Mouse (Mus musculus) Muller cell, postnatal 12 days (primary cell): ENCODE results near the gene Tent5a.
A peak's percentile ranks its signal among the peaks of the same experiment; 100 is the strongest.

Experiments
- DNase-seq: peaks from one replicate; pipeline ENCODE4 v3.0.0-alpha.2; 2015; ENCODE audit errors: inconsistent ontology term

Gene Tent5a

DNA sequence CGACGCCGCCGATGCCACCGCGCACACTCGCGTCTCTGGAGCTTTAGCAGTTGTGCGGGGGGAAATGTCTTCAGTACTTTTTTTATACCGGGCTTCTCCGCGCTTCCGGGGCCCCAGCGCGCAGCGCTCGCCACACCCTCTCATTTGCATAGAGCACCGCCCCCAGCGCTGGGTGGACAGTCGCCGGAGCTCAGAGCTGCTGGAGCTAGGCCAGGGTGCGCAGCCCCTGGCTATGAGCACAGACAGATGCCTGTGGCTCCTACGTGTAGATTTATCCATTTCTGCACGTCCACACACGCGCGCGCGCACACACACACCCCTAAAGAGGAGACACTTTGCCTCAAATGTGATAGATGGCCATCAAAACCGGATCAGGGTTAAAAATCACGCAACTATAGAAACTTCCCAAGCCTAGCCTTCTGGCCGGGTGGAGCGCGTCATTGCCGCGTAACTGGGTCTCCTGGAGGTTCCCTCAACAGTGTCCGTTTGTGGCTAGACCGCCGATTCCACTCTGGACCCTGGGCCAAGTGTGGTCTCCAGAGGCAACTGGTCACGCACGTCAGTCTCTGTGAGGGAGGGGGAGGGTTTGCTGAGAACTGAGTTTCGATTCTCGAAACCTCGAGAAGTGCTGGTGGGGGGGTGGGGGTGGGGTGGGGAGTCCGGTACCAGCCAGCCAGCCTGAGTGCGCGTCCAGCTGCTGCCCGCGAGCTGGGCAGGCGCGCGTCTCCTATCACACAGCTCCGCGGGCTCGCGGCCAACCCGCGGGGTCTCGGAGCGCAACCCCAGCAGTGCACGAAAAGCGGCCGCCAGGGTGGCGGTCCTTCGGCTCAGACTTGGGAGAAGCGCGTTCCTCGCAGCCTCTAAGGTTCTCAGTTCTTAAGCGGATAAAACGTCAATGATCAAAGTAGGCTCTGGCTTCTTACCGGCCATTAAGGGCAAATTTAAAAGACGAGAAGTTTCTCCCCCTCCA, at the start of gene Tent5a:
Gene Tent5a, minus strand, starts transcription at position 107 of the 970 bp plus-strand sequence.
- peak; percentile 97 for DNase-seq

DNA sequence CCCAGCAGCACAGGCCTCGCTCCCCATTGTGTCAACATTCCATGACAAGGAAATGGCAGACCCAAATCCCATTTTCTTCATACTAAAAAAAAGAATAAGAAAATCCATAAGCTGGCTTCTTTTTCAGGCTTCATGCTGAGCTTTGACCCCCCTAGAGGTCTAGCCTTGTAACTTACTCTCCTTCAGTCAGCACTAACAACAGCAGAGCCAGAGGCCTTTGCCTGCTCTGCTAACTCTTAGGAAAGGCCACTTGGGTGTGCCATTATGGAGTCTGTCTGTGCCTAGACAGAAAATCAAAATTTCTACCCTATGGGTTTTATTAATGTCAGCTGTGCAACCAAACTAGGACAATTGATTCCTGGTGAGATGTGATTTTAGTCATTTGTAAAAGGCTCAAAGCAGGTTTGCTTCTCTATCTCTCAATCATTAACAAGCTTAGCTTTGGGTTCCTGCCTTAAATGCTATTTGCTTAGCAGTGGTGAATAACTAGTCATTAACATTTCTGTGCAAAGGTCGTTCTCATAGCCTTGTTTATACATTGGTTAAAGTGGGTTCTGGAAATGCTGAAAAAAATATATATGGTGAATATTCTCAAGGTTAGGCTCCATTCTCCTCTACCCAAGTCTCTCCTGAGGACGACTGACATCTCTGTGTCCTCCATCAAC, 49.6 kb upstream of the Tent5a start:
- no peak for DNase-seq

DNA sequence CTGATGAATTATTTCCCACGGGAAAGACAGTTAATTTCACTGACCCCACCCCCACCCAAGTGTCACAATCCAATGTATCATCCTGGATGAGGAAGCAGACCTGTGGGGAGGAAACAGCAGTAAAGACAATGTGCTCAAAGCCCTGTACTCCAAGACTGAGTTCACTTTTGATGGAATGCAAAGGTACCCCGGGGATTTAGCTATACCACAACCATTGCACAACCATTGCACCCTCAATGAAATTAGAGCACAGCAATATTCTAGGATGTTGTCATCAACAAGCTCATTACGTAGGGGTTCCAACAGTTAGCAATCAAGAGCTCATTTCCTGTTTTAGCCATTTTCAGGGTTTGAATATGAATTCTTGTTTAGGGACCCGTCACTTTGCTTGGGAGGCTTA, 48.0 kb upstream of the Tent5a start:
- DNase-seq: no peak

DNA sequence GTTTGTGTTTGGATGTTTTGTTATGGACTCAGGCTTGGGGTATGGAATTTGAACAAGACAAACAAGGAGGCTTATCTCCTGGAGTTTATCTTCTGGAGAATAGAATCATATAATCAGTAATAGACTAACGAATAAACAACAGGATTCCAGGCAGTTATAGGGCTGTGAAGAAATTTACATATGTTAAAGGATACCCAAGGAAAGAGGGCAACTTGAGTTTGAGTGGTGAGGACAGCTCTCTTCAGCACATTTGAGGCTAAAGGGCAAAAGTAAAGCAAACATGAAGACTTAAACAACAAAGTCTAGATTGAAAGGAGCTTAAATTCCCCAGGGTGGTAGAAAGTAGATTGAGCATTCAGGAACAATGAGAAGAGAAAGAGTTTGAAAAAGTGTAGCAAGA, 44.9 kb upstream of the Tent5a start:
- DNase-seq: no peak

DNA sequence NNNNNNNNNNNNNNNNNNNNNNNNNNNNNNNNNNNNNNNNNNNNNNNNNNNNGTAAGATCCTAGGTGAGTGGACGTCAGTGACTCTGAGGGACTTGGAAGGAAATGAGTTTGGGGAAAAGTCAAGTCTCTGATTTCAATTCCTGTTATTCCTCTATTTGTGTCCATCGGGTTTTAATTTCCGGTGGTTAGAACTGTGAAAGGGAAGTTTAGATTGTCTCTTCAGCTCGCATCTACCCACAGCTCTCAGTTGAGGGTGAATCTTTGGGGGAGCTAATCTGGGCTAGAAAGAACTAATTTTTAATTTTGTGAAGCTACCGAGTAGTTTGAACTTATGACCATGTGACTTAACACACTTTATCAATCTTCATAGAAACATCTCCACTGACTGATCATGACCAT, 42.4 kb upstream of the Tent5a start:
- no peak for DNase-seq

DNA sequence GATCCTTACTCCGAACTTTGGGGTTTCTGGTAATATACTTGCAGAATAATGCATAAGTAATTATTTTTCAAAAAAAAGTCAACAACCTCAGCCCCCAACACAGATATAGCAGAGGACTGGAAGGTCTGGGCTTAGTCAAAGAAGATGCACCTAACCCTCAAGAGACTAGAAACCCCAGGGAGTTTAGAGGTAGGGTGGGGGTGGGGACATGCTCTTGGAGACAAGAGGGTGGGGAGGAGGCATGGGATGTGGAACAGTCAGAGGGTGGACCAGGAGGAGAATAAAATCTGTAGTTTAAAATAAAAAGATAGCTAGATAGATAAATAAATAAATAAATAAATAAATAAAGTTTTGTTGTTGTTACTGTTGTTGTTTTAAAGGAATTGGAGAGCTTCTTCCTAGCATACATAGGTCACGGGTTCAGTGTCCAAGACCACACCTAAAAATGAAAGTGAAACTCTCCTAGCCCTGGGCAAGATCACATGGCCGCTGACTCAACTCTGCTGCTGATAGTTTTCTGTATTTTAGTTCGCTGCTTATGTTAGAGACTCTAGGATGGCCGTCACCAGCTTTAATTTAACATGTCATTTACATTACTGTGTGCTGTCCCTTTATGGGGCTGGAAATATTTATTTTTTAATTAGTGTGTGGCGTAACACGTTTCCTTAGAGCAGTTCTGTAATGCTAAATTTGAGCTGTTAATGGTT, 30.2 kb upstream of the Tent5a start:
- DNase-seq: no peak

DNA sequence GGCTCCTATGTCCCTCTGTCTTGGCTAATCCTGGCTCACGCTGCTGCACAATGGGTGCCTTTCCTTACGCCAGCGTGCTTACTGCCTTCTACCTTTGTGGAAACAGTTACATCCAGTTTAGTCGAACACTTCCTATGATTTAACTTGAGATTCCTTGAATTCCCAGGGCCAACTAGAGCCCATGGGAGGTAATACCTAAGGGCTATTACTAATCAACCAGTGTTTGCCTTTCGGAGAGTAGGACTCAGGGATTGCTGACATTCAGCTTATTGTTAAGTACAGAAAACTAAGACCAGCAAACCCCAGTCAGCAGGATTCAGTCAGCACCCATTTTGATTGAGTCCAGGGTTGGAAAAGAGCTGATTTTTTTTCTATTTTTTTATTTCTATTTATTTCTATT, 28.4 kb upstream of the Tent5a start:
- no peak for DNase-seq

DNA sequence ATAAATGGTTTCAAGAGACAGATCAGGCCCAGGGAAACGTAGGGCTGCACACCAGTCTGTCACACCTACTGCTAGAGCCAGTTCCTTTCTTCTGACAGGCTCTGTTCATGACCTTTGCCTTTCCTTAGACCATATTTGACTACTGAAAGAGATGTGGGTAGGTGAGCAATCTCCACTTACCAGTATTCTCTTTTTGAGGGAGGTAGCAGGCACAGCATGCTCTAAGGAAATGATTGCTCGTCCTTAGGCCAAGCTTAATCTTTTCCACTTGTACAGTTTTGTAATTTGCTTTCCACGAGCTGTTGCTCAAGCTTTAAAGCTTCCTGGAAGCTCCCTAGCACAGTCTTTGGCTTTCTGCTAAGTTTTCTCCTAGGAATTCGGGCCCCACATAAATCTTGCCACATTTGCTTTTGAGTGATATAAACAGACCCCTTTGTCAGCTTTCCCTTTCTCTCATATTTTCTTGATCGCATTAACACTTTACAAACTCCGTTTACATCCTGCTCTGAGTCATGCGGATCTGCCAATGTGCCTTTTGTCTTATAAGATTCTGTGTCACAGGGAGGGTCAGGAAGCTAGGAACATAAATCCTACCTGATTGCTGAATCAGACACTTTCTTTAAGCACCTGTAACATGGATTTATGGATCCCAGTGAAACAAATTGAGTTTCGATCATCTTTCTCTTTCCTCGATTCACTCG, 20.8 kb upstream of the Tent5a start:
- DNase-seq: no peak

DNA sequence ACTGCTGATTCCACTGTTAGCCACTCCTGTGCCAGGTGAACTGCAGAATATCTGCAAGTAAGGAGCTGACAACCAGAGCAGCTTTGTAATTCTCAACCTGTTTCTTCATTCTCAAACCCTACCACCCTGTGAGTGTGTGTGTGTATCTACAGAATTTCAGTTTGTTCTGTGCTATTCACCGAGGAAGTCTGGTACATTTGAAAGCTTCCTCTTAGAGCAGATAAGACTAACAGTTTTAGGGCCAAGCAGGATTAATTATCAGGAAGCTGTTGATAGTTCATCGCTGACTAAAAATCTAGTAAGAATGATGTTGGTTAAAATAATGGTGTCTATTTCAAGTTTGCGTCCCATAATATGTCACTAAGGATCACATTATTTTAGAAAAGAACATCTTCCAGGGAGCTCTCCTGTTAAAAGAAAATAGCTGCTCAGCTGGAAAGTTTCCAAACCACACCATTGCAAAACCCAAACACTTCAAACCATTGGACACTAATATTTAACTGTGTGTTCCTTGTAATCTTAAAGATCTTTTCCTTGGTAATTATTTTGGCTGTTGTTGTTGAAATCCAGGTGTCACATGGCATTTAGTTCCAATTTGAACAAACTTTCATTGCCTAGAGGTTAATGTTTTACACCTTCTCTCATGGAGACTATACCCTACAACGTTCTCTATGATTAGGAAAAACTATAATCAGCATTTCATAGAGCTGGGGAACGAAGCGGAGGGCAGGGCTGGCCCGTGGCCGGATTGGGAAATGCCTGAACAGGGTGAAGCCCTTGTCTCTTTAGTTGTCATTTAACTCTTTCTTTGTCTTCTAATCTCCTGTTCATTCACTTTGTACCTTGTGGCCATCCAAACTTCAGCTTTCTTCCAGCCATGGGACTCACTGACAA, 16.0 kb upstream of the Tent5a start:
- no peak for DNase-seq

DNA sequence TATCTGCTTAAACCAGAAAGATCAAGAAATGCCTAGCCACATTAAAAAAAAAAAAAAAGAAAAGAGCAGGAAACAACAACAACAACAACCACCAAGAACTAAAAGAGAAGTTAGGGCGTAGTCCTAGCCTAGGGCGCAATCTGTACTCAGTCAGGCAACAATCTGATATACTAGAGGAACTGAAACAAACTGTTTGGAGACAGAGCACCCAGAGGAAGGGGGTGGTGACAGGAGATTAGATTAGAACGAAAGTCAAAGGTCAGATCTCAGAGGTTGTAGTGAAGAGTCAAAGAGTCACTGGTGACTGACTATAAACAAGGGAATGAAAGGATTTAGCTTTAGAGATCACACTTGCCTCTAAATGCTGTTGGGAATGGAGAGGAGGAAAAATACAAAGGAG, 13.2 kb upstream of the Tent5a start:
- no peak for DNase-seq

DNA sequence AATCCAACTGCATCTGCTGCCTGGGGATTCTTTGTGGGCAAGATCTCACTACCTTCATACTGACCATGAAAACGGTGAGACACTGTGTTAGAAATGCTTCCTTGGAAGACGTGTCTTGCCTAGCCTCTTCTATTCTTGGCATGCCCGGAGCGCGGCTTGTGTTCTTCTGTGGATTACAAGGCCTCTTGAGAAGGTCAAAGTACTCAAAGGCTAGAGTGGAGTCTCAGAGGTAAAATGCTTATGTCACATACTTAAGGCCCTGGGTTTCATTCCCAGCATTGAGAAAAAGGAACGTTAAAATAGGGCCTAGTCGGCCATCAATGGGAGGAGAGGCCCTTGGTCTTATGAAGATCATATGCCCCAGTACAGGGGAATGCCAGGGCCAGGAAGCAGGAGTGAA, 8.9 kb upstream of the Tent5a start:
- no peak for DNase-seq

DNA sequence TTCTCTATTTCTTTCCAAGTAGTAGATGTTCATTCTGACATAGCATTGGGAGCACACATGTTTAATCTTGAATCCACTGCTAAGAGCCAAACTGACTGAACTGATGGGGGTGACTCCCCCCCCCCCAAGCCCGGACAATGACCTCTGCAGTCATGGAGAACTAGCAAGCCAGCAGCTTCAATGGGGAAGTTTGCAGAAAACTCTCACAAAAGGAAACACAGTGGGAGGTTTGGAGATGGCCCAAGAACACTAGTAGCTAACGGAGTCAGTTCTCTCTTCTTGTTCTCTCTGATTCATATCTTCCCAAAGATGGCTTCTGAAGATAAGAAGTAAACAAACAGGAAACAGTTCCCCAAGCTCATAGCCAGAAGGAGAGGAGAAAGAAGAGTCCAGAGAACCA, 4.4 kb upstream of the Tent5a start:
- DNase-seq: peak; percentile 50

DNA sequence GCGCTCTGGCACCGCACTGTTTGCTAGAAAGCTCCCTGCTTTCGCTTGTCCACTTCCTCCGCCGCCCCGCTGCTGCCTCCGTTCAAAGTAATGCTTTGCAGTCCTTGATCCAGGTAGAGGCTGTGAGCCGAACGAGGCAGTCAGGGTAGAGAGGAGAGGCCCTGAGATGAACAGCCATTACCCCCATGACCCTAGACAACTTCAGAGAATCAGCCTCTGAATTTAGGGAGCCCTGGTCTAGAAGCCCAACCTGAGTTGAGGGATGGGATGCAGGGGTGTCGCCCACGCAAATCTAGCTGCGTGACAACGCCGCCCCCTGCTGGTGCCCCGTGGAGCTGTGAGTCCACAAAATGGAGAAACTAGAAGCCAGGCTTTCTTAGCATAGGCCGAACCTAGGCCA, 1.1 kb upstream of the Tent5a start:
- peak; percentile 92 for DNase-seq

DNA sequence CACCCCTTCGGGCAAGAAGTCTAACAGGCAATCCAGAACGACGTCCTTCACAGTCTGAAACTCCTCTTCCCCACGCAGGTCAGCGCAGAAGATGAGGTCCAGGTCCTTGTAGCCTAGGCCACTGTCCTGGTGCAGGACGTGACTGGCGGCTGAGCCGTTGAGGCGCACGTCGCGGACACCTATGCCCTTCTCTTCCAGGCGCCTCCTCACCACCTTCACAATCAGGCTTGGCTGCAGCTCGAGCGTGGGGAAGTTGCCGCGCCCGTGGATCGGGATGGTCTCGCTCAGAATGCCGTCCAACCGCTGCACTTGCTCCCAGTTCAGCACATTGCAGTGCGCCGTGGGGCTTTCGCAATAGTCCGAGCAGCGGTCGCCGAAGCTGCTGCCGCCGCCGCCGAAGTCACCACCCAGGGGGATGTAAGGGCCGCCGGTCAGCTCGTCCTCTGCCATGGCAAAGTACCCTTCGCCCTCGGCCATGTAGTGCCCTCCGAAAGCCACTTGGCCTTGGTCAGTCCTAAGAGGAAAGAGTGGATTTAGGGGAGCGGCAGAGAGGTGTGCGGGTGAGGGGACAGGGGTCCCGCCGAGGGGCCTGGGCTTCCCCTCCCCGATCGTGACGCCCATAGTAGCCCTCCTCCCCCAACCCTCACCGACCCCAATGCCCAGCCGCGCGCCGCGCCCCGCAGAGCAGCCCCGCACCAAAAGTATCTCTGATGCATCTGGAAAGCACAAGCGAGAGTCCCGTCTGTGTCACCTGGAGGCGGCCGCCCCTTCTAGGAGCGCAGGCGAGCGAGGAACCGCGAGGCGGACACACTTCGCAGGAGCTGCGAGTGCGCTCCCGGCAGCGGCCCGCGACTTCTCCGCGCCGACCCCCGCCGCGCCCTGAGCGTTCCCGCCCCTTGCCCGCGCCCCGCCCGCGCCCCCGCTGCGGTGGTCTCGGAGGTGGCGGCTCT, 581 bp downstream of the Tent5a start:
- DNase-seq: peak; percentile 59

DNA sequence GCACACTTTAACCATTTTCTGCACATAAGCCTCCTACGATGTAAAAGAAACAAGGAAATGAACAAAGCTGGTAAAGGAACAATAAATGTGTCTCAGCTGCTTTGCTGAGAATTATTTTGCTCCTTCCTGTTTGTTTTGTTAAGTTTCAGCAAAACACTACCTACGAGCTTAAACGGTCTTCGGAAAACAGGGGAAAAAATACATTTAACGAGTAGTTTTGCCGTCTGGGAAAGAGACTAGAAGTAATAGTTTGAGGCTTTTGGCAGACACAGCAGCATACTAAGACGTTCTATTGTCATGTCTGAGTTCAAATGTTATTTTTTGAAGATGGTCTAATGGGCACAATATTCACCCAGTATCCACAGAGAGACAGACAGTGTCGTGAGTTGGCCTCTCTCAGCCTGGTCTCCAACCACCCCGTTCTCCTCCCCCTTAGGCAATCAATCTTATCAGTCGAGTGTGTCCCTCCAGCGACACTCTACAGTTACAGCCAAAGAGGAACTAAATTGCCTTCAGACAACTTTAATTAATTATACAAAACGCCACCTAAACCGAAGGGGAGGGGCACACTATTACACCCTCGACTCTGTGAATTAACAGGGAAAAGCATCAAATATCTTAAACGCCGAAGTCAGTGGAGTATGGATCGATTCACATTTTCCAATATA, 1.8 kb downstream of the Tent5a start:
- DNase-seq: no peak

DNA sequence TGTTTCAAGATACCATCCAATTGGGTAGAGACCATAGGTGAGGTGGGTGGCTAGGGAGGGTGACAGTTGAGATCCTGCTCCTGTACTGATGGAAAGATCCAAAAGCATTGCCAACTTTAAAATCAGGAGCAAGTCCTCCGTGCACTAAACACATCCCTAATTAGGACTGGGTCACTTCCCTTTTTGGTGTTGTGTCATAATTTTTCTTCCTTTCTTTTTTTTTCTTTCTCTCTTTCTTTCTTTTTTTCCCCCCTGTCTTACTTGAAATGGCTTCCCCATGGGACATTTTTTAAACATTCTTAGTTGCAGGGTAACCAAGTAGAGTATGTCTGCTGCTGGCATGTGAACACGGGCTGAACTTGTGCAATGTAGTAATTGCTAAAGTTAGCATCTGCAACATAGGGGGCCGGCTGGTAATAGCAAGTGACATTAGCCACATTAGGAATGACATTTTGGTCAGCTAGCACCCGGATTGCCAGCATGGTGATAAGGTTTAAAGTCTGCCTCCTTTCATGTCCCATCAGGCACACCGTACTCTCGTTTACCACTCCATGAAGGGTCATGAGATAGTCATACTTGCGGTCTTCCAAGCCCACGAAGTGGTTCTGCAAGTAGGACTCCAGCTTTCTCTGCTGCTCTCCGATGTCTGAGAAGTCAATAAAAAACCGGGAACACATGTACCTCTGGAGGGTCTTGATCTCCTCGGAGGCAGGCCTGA, 2.8 kb downstream of the Tent5a start:
- DNase-seq: no peak

DNA sequence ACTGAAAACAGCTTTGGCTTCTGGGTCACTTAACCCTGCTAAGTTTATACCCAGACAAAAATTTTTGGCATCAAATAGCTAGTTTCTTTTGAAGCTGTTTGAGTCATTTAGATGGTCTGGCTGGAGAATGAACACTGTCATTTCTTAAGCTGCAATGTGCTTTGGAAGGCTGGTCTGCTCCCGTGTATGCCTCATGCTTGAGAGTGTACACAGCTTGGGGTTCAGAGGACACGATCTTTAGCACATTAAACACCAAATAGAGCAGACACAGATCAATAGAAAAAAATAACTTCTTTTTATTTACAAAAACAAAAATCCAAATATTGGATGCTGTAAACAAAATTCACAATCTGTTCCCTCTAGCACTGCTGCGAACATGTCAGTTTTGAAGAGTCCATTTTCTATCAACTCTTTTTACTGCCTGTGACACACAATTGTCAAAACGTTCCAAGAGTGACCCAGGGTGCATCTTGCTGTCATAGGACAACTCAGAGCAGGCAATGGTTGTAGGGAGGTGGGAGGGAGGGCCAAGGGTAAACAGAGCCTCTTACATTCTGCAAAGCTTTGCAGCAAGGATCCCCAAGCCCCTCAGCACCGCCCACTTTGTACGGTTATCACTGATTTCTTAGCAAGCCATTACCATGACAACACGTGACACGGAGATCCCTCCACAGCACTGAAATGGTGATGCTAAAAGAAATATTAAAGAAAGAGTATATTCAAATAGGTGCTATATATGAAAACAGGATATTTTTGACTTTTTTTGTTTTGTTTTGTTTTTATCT, 6.8 kb downstream of the Tent5a start:
- DNase-seq: peak; percentile 75

DNA sequence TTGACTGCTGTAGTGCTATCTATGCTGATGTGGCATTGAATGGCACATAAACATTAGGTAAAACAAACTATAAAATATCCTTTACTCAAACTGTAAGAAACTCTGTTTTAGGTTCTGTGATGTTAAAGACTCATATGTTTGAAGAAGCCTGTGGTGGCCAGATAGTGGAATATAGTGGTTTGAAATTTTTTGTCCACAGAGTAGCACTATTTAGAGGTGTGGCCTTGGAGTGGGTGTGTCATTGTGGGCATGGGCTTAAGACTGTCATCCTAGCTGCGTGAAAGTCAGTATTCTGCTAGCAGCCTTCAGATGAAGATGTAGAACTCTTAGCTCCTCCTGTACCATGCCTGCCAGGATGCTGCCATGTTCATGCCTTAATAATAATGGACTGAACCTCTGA, 11.0 kb downstream of the Tent5a start:
- DNase-seq: no peak
